Mouse (Mus musculus) ES-E14 (cell line): ENCODE data around the gene Acsl4.

ENCODE experiments used
- CHD2 ChIP-seq: IDR thresholded peaks from 2 replicates; pipeline ENCODE4 v1.6.1; 2014; ENCODE audit warnings: mild to moderate bottlenecking, low read depth, low read length, inconsistent platforms
- MAFK ChIP-seq: IDR thresholded peaks from 2 replicates; pipeline ENCODE4 v1.6.1; 2014; ENCODE audit warnings: mild to moderate bottlenecking, low read depth, low read length, inconsistent platforms; ENCODE audit not compliant: insufficient read depth
- ZNF384 ChIP-seq: IDR thresholded peaks from 2 replicates; pipeline ENCODE4 v1.6.1; 2012; ENCODE audit warnings: low read depth, low read length, inconsistent platforms

DNA sequence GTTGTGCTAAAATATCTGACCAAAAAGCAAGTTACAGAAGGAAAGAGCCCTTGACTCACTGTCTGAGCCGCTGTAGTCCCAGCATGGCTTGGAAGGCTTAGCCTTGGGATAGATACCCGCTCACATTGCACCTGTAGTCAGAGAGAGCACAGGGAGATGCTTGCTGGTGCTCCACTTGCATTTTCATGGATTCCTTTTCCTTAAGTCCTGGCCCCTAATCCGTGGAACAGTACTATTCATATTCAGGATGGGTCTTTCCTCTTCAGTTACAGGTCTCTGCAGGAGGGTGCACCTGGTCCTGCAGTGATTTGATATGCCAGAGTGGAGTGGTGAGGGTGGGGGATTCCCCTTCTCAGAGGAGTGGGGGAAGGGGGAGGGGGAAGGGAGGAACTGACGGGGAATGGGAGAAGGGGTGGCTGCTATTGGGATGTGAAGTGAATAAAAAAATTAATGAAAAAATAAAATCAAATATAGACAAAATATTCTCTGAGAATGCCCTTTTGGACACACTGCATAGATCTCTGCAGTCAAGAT, 47.7 kb upstream of the Acsl4 start:
- TF ChIP-seq MAFK = no peak
- TF ChIP-seq CHD2 = no peak
- no peak for TF ChIP-seq ZNF384
